Mouse (Mus musculus): ENCODE data around the gene Ap1s1. TPM values are rescaled to one million over a fixed set of nuclear protein-coding genes. Genes with fewer than 3 reads are reported as not detected.

Ap1s1 gene
- total and polyA plus RNA-seq, 2 experiments from 2014 or later = 93.0 to 94.4 TPM

- Histone ChIP-seq H3K4me2 (ENCODE audit: low read depth, low read length) (no peak overlapping the region), H3K4me3 (ENCODE audit: low read depth, low read length) (no peak overlapping the region), H3K27ac (ENCODE audit: low read depth) (peak overlapping the region; percentile 91), H3K27me3 (ENCODE audit: control insufficient read depth, insufficient read depth, low read length) (no peaks in the 10 kb centered on the region), H3K4me1 (ENCODE audit: control insufficient read depth, insufficient read depth) (peaks cover 45% of the 10 kb centered on the region), H3K9ac (replicated peaks; ENCODE audit: low read depth, low read length) (no peak overlapping the region), H3K9me3 (replicated peaks; ENCODE audit: control insufficient read depth, low read length) (no peaks in the 10 kb centered on the region), H3K36me3 (replicated peaks; ENCODE audit: control insufficient read depth, insufficient read depth, low read length) (no peaks in the 10 kb centered on the region)
- ATAC-seq (ENCODE audit: insufficient read depth, low read depth) = no peak
- TF ChIP-seq CTCF (IDR thresholded peaks at IDR 0.05; ENCODE audit: low read depth) (no peak), EP300 (IDR thresholded peaks at IDR 0.05; ENCODE audit: low read depth) (no peak)
- 92% methylated on average over 8 of the region's 8 CpGs for WGBS
- no peak for DNase-seq (ENCODE audit: low spot score)
Observed at GRCm38 (mm10) chr5:137073141-137073540, 27.2 kb upstream of the Ap1s1 start.

GRCm38 (mm10) chr5:137072079-137072960 lies 26.4 kb upstream of the Ap1s1 start, which contains the start of gene Serpine1:
Gene Serpine1 (minus strand): TSS chr5:137072268.
- peaks cover 44% of the 10 kb centered on the region for H3K4me1 ChIP-seq (ENCODE audit: control insufficient read depth, insufficient read depth)
- H3K4me2 ChIP-seq (ENCODE audit: low read depth, low read length) = peak within 1 kb of the TSS; percentile 56
- peak; percentile 85; the same call in 1 of the 2 replicates for TF ChIP-seq EP300 (IDR thresholded peaks at IDR 0.05; ENCODE audit: low read depth)
- no peak for TF ChIP-seq CTCF (IDR thresholded peaks at IDR 0.05; ENCODE audit: low read depth)
- no peaks in the 10 kb centered on the region for H3K9me3 ChIP-seq (replicated peaks; ENCODE audit: control insufficient read depth, low read length)
- no peaks in the 10 kb centered on the region for H3K27me3 ChIP-seq (ENCODE audit: control insufficient read depth, insufficient read depth, low read length)
- H3K27ac ChIP-seq (ENCODE audit: low read depth) = peak within 1 kb of the TSS; percentile 91
- peak; percentile 97 for DNase-seq (ENCODE audit: low spot score)
- H3K4me3 ChIP-seq (ENCODE audit: low read depth, low read length) = peak within 1 kb of the TSS; percentile 38
- 0 out of 2 replicates have a peak within 1 kb of the TSS, but pooled peaks have one; percentile 2 for H3K9ac ChIP-seq (replicated peaks; ENCODE audit: low read depth, low read length)
- ATAC-seq (ENCODE audit: insufficient read depth, low read depth) = peak; percentile 89
- H3K36me3 ChIP-seq (replicated peaks; ENCODE audit: control insufficient read depth, insufficient read depth, low read length) = 0 out of 2 replicates have a peak, but pooled peaks cover 5% of the 10 kb centered on the region
- WGBS = 6% methylated on average over 23 of the region's 23 CpGs

- 77% methylated on average over 19 of the region's 19 CpGs for WGBS
- TF ChIP-seq EP300 (IDR thresholded peaks at IDR 0.05; ENCODE audit: low read depth) = no peak
Observed at GRCm38 (mm10) chr5:137070881-137071605, 25.1 kb upstream of the Ap1s1 start.

DNA sequence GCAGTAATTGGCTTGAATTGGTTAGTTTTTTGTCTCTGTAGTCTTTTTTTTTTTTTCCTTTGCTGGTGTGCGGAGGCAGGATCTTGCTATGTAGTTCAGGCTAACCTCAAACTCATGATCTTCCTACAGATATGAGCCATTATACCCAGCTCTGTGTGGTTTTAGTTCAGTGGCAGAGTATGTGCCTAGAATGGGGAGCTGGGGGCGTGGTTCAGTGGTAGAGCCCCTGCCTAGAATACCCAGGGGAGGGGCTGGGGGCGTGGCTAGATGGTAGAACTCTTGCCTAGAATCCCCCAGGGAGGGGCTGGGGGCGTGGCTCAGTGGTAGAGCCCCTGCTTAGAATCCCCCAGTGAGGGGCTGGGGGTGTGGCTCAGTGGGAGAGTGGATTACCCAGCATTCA lies 22.8 kb upstream of the Ap1s1 start:
- DNase-seq (ENCODE audit: low spot score) (no peak), ATAC-seq (ENCODE audit: insufficient read depth, low read depth) (no peak)
- Histone ChIP-seq H3K9me3 (replicated peaks; ENCODE audit: control insufficient read depth, low read length) (no peaks in the 10 kb centered on the region), H3K4me3 (ENCODE audit: low read depth, low read length) (no peak overlapping the region), H3K9ac (replicated peaks; ENCODE audit: low read depth, low read length) (no peak overlapping the region), H3K27me3 (ENCODE audit: control insufficient read depth, insufficient read depth, low read length) (no peaks in the 10 kb centered on the region), H3K4me2 (ENCODE audit: low read depth, low read length) (no peak overlapping the region), H3K27ac (ENCODE audit: low read depth) (no peak overlapping the region), H3K4me1 (ENCODE audit: control insufficient read depth, insufficient read depth) (peaks cover 12% of the 10 kb centered on the region), H3K36me3 (replicated peaks; ENCODE audit: control insufficient read depth, insufficient read depth, low read length) (peaks cover 12% of the 10 kb centered on the region; the same call in 1 of the 2 replicates)
- TF ChIP-seq CTCF (IDR thresholded peaks at IDR 0.05; ENCODE audit: low read depth) (no peak), EP300 (IDR thresholded peaks at IDR 0.05; ENCODE audit: low read depth) (no peak)
- 80% methylated on average over 4 of the region's 4 CpGs for WGBS

More at GRCm38 (mm10) chr5:137070881-137071605, 25.1 kb upstream of the Ap1s1 start:
- Histone ChIP-seq H3K27me3 (ENCODE audit: control insufficient read depth, insufficient read depth, low read length) (no peaks in the 10 kb centered on the region), H3K4me2 (ENCODE audit: low read depth, low read length) (peak overlapping the region; percentile 56), H3K36me3 (replicated peaks; ENCODE audit: control insufficient read depth, insufficient read depth, low read length) (peaks cover 7% of the 10 kb centered on the region; the same call in 1 of the 2 replicates), H3K4me1 (ENCODE audit: control insufficient read depth, insufficient read depth) (peaks cover 32% of the 10 kb centered on the region), H3K4me3 (ENCODE audit: low read depth, low read length) (peak overlapping the region; percentile 38), H3K9me3 (replicated peaks; ENCODE audit: control insufficient read depth, low read length) (no peaks in the 10 kb centered on the region), H3K27ac (ENCODE audit: low read depth) (no peak overlapping the region), H3K9ac (replicated peaks; ENCODE audit: low read depth, low read length) (no peak overlapping the region)
- DNase-seq (ENCODE audit: low spot score) (no peak), ATAC-seq (ENCODE audit: insufficient read depth, low read depth) (no peak)

DNA sequence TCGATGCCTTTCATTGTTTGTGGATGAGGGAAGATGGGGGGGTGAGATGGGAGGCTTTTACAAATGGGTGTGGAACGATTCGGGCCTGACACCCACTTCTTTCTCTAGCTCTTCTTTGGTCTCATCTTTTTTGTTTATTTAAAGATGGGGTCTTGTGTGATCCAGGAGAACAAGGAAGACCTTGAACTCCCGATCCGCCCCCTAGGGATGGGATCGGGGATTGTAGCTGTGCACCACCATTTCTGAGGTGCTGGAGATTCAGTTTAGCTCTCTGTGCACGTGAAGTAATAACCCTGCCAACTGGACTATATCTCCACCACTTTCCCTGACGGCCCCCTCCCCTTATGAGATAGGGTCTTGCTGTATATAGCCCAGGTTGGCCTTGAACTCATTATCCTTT lies 20.0 kb upstream of the Ap1s1 start:
- DNase-seq (ENCODE audit: low spot score) (no peak), ATAC-seq (ENCODE audit: insufficient read depth, low read depth) (no peak)
- Histone ChIP-seq H3K9ac (replicated peaks; ENCODE audit: low read depth, low read length) (no peak overlapping the region), H3K36me3 (replicated peaks; ENCODE audit: control insufficient read depth, insufficient read depth, low read length) (peaks cover 20% of the 10 kb centered on the region; the same call in 1 of the 2 replicates), H3K27ac (ENCODE audit: low read depth) (no peak overlapping the region), H3K9me3 (replicated peaks; ENCODE audit: control insufficient read depth, low read length) (no peaks in the 10 kb centered on the region), H3K4me1 (ENCODE audit: control insufficient read depth, insufficient read depth) (no peaks in the 10 kb centered on the region), H3K27me3 (ENCODE audit: control insufficient read depth, insufficient read depth, low read length) (no peaks in the 10 kb centered on the region), H3K4me2 (ENCODE audit: low read depth, low read length) (no peak overlapping the region), H3K4me3 (ENCODE audit: low read depth, low read length) (no peak overlapping the region)
- 74% methylated on average over 8 of the region's 8 CpGs for WGBS
- TF ChIP-seq EP300 (IDR thresholded peaks at IDR 0.05; ENCODE audit: low read depth) (no peak), CTCF (IDR thresholded peaks at IDR 0.05; ENCODE audit: low read depth) (no peak)
